Mouse (Mus musculus) CD8-positive naive resting alpha-beta T cell, adult 2 months (primary cell): ENCODE measurements around the gene Nat8f4.
"Not testable (repeated sequence)": the region's sequence is repeated elsewhere in the genome, so short reads cannot be mapped to it uniquely, and the experiment has no call there.

Experiments used
- DNase-seq, 2 experiments: peaks; one replicate each; pipeline ENCODE4 v3.0.0; 2022; ENCODE audit warnings: low read depth in 2 of 2, low spot score in 2 of 2

The Nat8f4 gene

DNA sequence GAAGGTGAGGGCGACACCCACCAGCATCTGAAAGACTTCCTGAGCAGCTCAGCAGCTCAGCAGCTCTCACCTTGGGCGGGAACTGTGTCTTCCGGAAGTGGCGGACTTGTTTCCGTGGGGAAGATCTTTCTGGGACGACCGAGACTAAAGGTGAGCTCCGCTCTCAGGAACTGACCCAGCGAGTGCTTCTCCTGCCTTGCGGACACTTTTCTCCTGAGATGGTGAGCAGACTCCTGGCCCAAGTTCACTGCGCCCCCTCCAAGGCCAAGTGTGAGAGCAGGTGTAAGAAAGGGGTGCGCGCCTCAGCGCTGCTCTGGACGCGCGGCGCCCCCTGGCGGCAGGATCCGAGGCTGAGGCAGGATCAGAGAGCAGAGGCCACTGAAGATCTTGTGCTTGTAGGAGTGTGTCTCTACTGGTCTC is at the start of gene Nat8f4:
Gene Nat8f4 (minus strand): TSS at position 243 of the 420 bp plus-strand sequence.
- peak; percentile 81 to 87 for DNase-seq

DNA sequence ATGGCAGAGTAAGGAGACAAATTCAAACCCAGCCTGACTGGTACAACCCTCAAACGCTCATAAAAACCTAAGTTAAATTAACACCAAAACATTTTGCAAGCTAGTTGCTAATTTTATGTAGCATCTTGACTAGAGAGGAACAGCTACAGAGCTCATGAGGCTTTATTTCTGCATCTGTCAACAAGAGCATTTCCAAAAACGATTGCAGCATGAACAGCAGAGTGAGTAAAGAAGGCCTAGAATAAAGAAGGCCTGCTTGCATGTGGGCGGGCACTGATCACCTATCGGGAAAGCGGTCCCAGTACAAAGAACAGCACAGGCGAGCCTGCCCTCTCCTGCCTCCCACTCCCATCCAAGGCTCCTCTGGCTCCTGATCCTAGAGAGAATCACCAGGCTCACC is 43.9 kb upstream of the Nat8f4 start:
- DNase-seq, result no peak

DNA sequence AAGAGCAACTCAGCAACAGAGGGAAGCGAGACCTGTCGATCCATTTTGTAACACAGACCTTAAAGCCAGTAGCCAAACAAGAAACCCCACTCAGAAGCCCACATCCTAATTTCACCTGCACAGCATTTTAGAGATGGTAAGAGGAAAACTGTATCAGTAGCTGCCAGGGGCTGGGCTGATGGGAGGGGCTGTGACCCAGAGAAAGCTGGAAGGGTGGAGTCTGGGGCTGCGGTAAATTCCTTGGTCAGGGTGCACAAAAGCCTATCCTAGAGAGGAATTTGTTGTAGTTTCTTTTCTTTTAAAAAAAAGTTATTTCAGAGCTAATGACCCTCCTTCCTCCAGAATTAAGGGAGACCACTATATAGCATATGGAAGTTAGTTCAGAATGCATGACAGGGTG is 37.8 kb upstream of the Nat8f4 start:
- no peak for DNase-seq

DNA sequence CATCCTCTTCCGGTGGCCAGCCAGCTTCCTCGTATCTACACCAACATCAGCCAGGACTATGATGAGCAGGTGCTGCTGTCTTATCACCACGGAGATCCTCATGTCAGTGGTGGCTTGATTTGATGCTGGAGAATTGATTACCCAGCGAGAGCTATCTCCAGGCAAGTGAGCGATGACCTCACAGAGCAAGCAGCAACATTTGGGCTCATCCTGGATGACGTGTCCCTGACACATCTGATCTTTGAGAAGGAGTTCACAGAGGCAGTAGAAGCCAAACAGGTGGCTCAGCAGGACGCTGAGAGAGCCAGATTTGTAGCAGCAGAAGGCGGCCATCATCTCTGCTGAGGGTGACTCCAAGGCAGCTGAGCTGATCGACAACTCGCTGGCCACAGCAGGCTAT is 34.0 kb upstream of the Nat8f4 start:
- no peak for DNase-seq

DNA sequence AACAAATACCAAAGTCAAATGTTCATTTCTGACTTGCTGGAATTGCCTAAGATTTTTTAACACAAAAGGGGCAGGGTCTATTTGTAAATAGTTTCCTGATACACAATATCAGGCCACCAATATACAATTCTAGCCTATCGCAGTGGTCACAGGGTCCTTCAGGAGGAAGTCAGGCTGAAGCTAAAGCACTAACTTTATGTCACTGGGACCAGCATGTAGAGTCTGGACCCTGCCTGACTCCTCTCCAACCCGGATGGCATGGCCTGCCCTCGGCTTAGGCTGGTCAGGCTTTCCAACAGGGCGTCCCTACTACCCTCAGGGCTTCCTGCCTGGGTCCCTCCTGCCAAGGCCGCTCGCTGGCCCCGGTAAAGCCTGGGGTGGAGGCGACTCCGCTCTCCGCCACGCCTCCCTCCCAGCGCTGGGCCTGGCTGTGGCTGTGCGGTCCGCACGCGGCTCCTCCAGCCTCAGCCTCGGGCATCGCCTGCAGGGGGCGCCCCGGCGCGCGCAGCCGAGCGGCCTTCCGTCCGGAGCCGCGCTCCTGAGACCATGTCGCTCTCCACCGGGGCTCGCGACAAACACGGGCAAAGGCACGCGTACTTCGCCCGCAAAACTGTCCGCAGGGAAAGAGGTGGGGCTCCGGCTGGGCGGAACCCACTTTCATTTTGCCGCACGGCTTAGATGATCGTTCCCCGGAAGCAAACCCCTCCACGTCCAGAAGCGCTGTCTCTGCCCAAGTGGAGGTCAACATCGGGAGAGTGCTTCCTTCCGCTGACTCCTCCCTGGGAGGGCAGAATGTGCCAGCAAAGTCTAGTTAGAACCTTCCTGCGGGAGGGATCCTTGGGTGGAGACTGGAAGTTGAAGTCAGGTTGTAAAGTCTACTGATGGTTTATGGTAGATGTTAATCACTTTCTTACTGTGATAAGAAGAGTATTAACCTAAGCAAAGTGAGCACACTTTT is 32.1 kb upstream of the Nat8f4 start:
- peak; percentile 72 to 75 for DNase-seq

DNA sequence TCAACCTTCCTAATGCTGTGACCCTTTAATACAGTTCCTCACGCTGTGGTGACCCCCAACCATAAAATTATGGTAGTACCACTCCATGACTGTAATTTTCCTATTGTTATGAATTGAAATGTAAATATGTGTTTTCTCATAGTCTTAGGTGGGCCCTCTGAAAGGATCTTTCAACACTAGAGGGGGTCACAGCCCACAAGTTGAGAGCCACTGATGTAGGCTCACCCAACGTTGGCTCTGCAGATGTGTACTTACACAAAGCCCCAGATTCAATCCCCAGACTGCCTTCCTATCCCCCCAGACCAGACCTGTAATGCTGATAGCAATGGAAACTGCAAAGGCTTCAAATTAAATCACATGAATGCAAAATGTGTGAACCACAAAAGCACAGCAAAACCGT is 31.0 kb upstream of the Nat8f4 start:
- DNase-seq, result no peak

DNA sequence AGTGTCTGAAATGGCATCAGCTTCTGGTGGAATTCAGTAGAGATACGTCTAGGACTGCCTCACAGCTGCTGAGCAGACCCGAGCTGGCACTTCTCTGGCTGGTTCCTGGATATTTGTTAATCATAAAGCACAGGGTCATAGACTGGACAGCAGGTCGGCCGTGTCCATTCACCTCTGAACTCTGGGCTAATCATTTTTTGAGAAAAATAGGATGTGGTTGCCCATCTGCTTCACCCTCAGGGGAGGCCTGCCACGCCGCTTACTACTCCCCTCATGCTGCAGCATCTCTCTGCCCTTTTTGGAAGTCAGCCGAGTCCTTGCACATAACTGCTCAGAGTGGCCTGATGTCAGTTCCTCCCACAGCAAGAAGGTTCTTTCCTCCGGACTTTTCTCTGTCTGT is 29.4 kb upstream of the Nat8f4 start:
- DNase-seq, result no peak

DNA sequence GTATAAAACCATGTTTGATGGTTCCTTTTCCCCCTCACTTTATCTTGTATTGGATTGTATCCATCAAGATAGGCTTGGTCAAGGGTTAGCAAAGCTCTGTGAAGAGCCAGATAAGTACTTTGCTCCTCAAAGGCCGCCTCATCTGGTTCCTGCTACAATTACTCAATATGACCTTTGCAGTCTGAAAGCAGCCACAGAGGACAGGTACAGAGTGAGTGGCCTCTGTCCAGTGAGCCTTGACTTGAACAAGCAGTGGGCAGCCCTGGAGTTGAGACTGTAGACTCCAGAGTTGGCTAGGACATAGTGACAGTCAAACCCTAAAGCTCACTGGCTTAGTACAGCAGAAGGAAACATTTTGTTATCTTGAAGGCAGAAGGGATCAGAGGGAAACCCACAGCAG is 24.6 kb upstream of the Nat8f4 start:
- DNase-seq, result no peak

DNA sequence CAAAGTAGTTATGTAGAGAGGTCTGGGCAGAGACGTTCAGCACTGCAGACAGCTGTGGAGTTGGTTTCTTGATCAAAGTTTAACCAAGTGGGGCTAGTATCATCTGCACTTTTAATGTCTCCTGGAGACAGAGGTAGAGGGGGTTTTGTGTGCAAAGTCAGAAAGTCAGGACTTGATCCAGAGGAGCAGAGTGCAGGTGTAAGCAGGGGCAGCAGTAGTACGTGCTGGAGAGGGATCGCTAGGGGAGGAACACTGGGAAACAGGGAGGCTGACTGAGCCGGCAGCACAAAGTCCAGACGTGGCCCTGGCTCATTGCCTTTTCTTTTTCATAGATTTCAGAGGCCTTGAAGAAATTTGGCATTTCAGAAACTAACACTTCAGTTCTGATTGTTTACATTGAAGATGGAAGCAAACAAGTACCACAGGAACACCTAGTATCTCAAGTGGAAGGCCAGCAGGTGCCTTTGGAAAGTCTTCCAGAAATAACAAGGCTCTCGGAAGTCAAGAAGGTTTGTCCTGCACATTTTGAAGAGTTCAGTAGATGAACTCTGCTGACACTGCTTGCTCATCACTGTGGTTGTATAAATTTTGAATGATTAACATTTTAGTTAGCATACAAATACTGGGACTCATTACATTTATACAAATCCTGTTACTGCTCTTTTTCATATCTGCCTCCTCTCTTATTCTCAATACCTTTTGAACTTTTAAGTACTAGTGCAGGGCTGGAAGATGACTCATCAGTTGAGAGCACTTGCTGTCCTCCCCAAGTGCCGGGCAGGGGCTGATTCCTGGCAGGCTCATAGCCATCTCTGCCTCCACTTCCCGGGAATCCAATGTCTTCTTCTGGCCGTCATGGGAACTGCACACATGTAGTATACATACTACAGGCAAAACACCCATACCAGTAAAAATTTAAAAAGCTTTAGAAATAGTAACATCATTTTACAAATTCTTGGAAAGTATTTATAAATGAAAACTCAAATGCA is 23.1 kb upstream of the Nat8f4 start:
- DNase-seq, result no peak

DNA sequence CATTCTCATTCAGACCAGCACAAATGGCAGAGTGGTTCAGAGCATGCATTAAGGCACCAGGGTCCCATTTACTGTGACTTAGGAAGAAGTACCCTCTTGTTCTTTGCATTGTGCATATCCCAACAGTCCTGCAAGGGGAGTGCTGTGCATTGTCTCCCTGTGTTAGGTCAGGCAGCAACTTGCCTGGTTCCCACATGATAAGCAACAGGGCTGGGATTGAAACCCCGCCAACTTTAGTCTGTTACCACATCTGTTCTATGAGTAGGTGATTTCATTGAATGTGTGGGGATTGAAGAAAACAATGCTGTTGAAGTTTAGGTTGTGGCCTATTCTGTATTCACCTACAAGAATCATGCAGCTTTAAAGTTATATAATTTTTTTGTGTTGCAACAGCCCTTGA is 22.0 kb upstream of the Nat8f4 start:
- DNase-seq, result no peak

DNA sequence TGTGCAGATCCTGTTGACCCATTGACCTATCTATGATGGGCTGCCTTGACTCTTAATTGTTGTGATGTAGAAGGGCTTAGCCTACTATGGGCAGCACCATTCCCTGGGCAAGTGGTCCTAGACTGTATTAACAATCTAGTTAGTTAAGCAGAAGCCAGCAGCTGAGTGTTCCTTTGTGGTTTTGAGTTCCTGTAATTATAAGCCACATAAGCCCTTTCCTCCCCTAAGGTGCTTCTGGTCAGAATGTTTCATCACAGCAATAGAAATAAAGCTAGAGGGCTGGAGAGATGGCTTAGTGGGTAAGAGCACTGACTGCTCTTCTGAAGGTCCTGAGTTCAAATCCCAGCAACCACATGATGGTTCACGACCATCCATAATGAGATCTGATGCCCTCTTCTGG is 19.0 kb upstream of the Nat8f4 start:
- DNase-seq, result no peak

DNA sequence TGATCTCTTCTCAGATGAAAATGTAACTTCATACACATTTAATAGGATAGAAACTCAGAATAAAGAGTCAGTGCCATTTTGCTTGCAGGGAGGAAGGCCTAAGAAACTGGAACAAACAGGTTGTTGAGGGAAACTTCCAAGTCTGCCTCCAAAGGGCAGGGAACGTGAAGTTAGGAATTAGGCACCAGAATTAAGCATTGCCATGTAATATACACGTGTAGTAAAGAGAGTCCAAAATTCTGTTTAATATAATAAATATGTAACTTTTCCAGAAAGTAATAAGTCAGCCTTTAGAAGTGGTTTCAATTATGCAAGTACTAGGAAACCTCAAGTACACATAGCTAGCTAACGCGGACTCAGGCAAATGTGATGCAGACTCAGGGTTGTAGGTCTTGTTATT is 14.7 kb upstream of the Nat8f4 start:
- DNase-seq, result no peak

DNA sequence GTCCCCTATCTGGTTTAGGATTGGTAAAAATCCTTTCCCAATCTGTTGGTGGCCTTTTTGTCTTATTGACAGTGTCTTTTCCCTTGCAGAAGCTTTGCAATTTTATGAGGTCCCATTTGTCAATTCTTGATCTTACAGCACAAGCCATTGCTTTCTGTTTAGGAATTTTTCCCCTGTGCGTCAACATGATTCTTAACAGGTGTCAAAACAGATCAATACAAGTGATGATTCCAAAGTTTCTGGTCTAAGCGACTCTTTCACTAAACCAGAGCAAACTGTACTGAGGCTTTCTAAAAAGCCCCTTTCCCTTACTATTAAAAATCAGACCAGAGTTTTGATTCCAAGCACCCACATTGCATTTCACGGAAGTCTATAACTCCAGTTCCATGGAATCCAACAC is 13.7 kb upstream of the Nat8f4 start:
- not testable (repeated sequence) for DNase-seq

DNA sequence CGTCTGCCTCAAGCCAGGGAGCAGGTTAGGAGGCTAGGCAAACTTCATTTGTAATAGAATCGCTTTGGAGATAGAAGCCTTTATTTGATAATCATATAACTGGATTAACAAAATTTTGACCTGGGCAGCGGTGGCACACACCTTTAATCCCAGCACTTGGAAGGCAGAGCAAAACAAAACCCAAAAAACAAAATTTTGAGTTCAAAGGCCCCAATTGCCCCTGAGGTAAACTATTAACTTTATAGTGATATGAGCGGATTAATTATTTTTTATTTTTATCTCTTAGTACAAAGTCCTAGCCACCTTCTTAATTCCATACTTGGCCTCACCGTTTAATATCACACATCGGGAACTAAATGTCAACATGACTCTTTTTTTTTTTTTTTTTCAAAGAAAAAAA is 11.9 kb upstream of the Nat8f4 start:
- DNase-seq, result no peak

DNA sequence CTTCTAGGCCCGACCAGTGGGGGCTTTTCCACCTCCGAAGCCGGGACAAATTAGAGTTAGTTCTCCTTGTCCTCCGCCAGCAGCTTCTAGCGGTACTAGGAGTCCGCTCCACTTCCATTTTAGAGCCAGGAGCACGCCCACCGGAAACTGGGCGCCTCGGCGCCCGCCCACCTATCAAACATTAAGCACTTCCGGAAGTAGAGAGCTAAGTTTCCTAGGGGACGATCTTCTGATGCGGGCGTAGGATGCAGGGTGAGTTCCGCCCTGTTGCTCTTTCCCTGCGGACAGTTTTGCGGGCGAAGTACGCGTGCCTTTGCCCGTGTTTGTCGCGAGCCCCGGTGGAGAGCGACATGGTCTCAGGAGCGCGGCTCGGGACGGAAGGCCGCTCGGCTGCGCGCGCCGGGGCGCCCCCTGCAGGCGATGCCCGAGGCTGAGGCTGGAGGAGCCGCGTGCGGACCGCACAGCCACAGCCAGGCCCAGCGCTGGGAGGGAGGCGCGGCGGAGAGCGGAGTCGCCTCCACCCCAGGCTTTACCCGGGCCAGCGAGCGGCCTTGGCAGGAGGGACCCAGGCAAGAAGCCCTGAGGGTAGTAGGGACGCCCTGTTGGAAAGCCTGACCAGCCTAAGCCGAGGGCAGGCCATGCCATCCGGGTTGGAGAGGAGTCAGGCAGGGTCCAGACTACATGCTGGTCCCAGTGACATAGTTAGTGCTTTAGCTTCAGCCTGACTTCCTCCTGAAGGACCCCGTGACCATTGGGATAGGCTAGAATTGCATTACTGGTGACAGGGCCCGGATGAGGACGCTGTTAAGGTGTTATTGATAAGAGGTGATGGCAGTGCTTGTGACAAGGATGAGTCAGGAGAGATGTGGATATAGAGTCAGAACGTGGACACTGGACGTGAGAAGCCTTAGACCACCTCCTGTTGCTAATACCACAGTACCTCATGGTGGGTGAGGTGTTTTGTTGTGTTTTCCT is 11.1 kb upstream of the Nat8f4 start, which contains the start of gene Nat8f1:
Gene Nat8f1 (minus strand): TSS at position 149 of the 975 bp plus-strand sequence.
- peak; percentile 80 to 86 for DNase-seq

DNA sequence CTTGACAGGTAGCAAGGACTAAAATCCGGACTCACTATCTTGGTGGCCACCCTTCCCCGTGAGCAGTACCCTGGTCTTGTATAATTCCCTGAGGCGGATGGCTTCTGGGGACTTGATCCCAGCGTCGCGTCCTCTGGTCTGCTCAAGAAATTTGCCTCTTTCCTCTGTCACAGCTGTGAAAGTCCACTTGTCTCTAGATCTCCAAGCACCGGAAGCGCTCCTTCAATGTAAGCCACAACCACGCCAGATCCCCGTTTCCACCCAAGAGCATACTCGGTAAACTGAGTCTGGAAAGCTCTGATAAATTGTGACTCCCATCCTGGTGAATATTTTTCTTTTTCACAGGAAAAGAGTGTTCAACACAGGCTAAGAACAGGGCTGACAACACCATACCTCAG is 10.5 kb upstream of the Nat8f4 start:
- no peak for DNase-seq

DNA sequence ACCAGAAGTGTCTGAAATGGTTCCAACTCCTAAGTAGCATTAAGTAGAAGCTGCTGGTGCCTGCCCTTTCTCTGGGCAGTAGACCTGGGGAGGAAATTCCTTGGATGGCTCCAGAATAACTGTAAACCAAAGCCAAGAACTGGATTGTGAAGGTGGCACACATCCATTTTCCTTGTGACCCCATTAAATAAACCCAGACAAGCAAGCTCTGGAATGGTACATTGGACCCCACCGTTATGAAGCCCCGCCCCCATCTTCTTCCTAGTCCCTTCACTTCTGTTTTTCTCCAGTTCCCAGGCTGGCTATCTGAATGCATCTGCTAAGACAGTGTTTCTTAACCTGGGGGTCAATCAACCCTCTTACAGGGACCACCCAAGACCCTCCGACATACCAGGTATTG is 6.9 kb upstream of the Nat8f4 start, which contains the start of gene Tprkb:
Gene Tprkb (plus strand): TSS at position 279 of the 400 bp plus-strand sequence.
- DNase-seq, result no peak

DNA sequence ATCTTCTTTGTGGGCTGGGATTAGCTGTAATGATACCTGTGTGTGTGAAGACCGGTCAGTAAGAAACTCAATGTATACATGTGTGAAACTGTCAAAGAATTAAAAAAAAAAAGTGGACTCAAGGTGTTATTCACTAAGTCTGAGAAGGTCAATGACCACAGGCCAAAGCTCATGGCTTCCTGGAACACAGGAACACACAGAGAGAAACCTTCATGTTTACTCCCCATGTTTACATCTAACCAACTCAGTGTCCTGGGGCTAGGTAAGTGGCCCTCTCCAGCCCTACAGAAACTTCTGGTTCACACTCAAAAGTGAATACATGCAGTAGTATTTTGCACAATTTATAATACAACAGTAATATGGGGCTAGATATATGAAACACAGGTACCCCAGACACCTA is 5.0 kb upstream of the Nat8f4 start:
- no peak for DNase-seq

DNA sequence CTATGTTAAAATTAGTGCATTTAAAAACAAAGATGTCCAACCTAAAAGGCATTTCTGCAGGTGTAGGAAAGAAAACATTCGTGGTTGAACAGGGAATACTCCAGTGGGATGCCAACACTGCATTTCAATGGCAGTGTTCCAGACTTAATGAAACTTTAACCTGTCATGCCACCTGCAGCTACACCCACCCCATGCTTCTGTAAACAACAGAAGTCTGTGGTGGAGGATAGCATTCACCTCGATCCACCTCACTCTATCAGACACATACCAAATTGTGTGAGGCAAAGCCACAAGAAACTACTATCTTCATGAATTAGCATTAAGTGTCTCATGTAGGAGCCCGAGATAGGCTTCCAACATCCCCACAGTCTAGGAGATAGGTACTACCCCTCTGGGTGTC is 3.7 kb upstream of the Nat8f4 start:
- no peak for DNase-seq

DNA sequence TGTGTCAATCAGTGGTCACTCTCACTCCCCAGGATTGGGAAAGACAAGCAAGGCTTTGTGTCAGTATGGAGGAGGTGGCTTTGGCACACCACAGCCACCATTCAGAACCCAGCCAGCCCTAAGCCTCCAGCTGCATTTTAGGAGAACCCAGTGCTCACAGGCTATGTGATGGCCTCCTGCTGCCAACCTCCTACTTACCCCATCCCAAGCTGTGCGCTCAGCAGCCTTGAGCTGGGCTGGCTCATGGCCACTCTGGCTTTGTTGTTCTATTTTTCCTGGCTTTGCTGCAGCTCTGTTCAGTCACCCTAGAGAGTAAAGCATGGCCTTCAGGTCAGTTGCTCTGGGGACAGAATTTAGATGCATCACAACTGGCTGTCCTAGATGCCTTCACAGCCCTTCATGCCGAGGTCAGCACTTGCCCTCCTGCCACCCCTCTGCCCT is 2.2 kb upstream of the Nat8f4 start:
- DNase-seq, result not testable (repeated sequence)
